Mouse (Mus musculus) bone marrow macrophage, adult 2 months (primary cell): ENCODE data around the gene Med1.

ENCODE experiments used
- CTCF ChIP-seq: IDR thresholded peaks from 2 replicates; pipeline ENCODE4 v1.5.1; 2012; ENCODE audit warnings: low read depth, mild to moderate bottlenecking, low read length, moderate library complexity
- POLR2A ChIP-seq: IDR thresholded peaks from 2 replicates; pipeline ENCODE4 v1.6.1; 2012; ENCODE audit warnings: mild to moderate bottlenecking, low read depth, low read length, borderline replicate concordance

GRCm38 (mm10) chr11:98155094-98155493, 38.0 kb downstream of the Med1 start:
- TF ChIP-seq CTCF (no peak), POLR2A (no peak)
